Mouse (Mus musculus): ENCODE data around the gene Cntnap1.
A peak's percentile ranks its signal among the peaks of the same experiment; 100 is the strongest.

Gene Cntnap1

GRCm38 (mm10) chr11:101186526-101187247 is 16.4 kb downstream of the Cntnap1 start:
- DNase-seq (ENCODE audit: low read depth), result no peak

- no peak for DNase-seq (ENCODE audit: low read depth)
These were observed 17.2 kb downstream of the Cntnap1 start for GRCm38 (mm10) chr11:101187541-101187940.

DNA sequence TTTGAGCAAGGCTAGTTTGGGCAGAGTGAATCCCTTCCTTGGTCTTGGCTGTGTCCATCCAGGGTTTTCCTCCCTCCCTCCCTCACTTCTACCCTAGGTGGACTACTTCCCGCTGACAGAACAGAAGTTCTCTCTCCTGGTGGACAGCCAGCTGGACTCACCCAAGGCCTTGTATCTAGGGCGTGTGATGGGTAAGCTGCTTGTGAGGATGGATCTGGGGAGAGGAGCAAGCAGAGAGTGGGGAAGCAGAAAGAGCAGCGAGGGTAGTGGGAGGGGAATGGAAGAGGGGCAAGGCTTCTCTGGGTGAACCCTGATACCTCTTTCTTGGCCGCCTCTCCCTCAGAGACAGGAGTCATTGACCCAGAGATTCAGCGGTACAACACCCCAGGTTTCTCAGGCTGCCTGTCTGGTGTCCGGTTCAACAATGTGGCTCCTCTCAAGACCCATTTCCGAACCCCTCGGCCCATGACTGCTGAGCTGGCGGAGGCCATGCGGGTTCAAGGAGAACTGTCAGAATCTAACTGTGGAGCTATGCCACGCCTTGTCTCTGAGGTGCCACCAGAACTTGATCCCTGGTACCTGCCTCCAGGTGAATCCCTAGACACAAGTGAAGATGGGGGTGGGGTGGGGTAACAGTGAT is 18.0 kb downstream of the Cntnap1 start:
- DNase-seq (ENCODE audit: low read depth), result no peak

DNA sequence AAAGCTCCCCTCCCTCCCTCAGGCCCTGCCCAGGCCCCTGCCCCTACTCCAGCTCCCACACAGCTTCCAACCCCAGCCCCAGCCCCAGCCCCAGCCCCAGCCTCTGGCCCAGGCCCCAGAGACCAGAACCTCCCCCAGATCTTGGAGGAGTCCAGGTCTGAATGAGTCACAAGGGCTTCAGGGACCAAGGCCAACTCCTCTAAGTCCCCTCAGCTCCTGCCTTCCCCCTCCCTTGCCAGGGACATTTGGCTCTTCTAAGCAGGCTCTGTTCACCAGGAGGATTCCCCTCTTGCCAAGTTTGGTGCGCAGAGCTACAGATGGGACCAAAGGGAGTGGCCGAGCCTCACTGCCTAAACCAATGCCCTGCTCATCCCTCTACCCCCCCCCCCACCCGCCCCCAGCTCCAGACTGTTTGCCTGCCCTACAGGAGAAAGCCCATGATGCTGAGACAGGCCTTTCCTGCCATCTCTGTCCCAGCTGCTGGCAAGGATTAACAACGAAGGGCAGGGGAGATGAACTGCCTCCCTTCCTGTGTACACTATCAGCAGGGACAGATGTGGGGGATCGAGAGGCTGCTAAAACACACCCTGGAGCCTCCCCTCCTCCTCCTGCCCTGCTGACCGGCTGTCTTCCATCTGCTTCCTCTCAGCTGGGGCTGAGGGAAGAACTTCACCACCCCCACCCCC is 19.3 kb downstream of the Cntnap1 start:
- DNase-seq (ENCODE audit: low read depth), result peak; percentile 62

- peak; percentile 56 for DNase-seq (ENCODE audit: low read depth)
These were observed 20.0 kb downstream of the Cntnap1 start for GRCm38 (mm10) chr11:101190181-101190912.

GRCm38 (mm10) chr11:101190913-101191907 is 20.9 kb downstream of the Cntnap1 start:
- DNase-seq (ENCODE audit: low read depth), result no peak

- DNase-seq (ENCODE audit: low read depth), result no peak
These were observed 21.7 kb downstream of the Cntnap1 start for GRCm38 (mm10) chr11:101191919-101192470.

DNA sequence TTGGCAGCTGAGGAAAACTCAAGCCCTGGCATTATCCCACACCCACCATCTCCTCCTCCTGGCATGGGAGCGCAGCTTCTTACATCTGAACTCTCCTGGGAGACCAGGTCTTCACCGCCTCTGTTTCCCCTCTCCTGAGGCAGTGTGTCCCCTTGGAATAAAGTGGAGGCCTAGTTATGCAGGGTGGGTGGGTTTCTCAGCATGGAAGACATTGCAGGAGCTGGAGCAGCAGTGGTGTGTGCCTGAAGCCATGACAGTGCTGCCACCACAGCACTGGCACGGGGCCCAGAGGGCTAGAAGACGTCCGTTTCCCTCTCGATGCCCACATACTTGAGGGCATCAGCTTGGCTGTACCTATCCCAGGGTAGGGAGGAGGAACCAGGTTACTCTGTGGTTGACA is 22.3 kb downstream of the Cntnap1 start:
- DNase-seq (ENCODE audit: low read depth), result no peak

GRCm38 (mm10) chr11:101193076-101193475 is 22.8 kb downstream of the Cntnap1 start:
- no peak for DNase-seq (ENCODE audit: low read depth)

GRCm38 (mm10) chr11:101194137-101194536 is 23.8 kb downstream of the Cntnap1 start:
- no peak for DNase-seq (ENCODE audit: low read depth)

GRCm38 (mm10) chr11:101194643-101195042 is 24.3 kb downstream of the Cntnap1 start:
- DNase-seq (ENCODE audit: low read depth), result no peak

DNA sequence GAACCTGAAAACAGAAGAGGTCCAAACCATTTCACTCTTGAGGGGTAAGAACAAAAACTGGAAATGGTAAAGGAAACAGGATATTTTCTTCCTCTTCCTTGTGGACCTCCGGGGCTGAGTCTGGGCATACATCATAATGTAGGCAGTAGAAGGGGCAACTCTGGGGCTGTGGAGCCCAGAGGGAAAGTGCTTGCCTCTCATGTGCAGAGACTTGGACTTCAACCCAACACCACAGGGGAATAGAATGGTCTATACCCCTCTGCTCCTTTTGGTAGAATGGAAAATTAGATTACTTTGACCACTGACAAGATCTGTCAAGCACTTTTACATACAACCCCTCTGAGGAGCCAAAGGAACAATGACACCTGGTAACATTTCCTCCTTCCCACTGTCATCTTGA is 24.8 kb downstream of the Cntnap1 start:
- DNase-seq (ENCODE audit: low read depth), result no peak

GRCm38 (mm10) chr11:101195571-101195970 is 25.2 kb downstream of the Cntnap1 start:
- no peak for DNase-seq (ENCODE audit: low read depth)

DNA sequence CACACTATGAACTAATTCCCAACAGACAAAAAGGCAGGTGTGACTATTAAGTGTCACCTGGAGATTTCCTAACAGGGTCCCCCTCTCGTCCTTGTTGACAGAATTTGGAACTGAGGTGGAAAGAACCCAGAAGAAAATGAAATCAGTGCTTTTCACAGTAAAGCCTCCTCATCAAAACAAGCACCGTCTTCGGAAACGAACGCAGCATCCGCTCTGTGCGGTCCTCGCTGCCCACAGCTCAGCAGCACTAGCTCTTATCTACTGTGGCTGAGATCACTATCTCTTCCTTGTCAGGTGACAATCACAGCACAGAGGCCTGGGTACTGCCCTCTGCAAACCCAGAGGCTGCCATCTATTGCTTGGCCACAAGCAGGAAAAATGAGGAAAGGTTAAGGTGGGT is 25.9 kb downstream of the Cntnap1 start:
- DNase-seq (ENCODE audit: low read depth), result no peak

GRCm38 (mm10) chr11:101199555-101199954 is 29.2 kb downstream of the Cntnap1 start:
- DNase-seq (ENCODE audit: low read depth), result no peak

DNA sequence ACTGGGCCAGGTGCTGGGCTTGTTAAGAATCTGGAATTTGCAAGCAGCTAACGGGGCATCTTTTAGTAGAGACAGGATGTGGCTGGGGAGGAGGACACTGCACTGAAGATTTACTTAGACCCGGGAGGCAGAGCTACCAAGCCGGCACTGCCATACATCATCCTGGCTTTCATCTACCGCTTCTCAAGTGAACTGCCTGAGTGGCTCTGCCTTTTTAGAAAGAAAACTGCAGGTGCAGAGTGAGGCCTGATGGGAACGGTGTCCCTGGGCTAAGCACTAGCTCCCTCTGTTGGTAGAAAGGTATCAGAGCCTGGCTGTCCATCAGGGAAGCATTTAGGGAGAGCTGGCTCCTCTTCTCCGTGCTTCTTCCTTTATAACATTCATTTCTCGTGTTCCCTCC is 30.7 kb downstream of the Cntnap1 start:
- no peak for DNase-seq (ENCODE audit: low read depth)

DNA sequence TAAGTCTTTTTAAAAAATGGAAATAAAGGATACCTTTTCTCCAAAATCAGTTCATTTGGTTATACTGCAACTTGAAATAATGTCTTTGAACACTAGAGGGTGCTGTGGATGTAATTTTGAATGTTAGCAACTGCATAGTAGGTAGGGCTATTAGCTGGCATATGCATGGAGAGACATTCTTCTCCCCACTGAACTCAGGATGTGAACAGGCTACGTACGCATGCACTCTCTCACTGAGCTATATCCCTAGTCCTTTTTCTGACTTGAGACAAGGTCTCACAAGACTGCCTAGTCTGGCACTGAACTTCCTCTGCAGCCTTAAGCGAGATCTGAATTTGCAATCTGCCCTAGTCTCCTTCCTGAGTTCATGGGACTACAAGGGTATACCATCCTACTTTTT is 41.6 kb downstream of the Cntnap1 start:
- peak; percentile 74 for DNase-seq (ENCODE audit: low read depth)

DNA sequence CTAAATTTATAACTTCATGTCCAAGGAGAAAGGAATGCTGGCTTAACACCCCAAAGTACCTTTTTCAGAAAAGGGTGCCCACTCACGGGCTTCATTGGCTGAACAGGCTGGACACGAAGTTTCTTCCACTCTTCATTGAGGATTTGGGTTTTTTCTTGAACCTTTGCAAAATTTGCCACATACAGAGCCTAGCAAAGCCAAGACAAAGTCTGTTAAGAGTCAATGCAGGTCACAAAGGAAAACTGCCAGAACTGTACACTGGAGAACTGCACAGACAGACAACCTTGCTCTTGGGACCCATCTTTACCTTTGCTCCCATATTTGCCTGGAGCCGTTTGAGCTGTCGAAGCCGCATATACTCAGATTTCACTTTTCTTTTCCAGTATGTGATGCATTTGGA is 46.6 kb downstream of the Cntnap1 start:
- DNase-seq (ENCODE audit: low read depth), result no peak

GRCm38 (mm10) chr11:101218436-101219055 is 48.2 kb downstream of the Cntnap1 start:
- DNase-seq (ENCODE audit: low read depth), result no peak

- no peak for DNase-seq (ENCODE audit: low read depth)
These were observed 50.5 kb downstream of the Cntnap1 start for GRCm38 (mm10) chr11:101220853-101221252.
